Mouse (Mus musculus): Measurements from ENCODE around the gene Ethe1. TPM values are rescaled to one million over a fixed set of nuclear protein-coding genes. Genes with fewer than 3 reads are reported as not detected.

Gene Ethe1
- polyA plus RNA-seq, 1 experiment: 34.7 TPM

- Histone ChIP-seq H3K4me2 (ENCODE audit: low read depth) (peak overlapping the region; percentile 56), H3K27me3 (ENCODE audit: control insufficient read depth, insufficient read depth, insufficient read length) (no peaks in the 10 kb centered on the region), H3K36me3 (ENCODE audit: control insufficient read depth, insufficient read depth) (no peaks in the 10 kb centered on the region), H3ac (ENCODE audit: control insufficient read depth, insufficient read length) (no peak overlapping the region), H3K4me3 (no peak overlapping the region), H3K79me2 (ENCODE audit: control insufficient read depth, insufficient read depth) (no peaks in the 10 kb centered on the region)
- TF ChIP-seq MYOG (IDR thresholded peaks at IDR 0.05; ENCODE audit: control insufficient read depth in 1 of 3, insufficient read depth in 1 of 3, insufficient read length in 2 of 3, low read depth in 2 of 3) (peak in 1 of 3 experiments; percentile 44), MYOD1 (IDR thresholded peaks at IDR 0.05; ENCODE audit: control insufficient read depth in 1 of 3, insufficient read length in 2 of 3, low read depth in 2 of 3) (peak in 2 of 3 experiments; percentile 40 to 49), MAX (IDR thresholded peaks at IDR 0.05; ENCODE audit: low read depth) (no peak), POLR2AphosphoS2 (IDR thresholded peaks at IDR 0.05; ENCODE audit: insufficient read length, low read depth) (no peak), E2F4 (IDR thresholded peaks at IDR 0.05; ENCODE audit: insufficient read depth) (no peak), USF1 (IDR thresholded peaks at IDR 0.05; ENCODE audit: low read depth) (no peak), CEBPB (IDR thresholded peaks at IDR 0.05; ENCODE audit: insufficient read depth, poor library complexity, severe bottlenecking) (no peak)
Observed at GRCm38 (mm10) chr7:24600941-24601597, 13.7 kb downstream of the Ethe1 start.

- no peaks in the 10 kb centered on the region for H3K36me3 ChIP-seq (ENCODE audit: control insufficient read depth, insufficient read depth)
- TF ChIP-seq MAX (IDR thresholded peaks at IDR 0.05; ENCODE audit: low read depth) (no peak), POLR2A (IDR thresholded peaks at IDR 0.05; ENCODE audit: insufficient read length, low read depth) (no peak), TCF12 (IDR thresholded peaks at IDR 0.05; ENCODE audit: insufficient read depth, poor library complexity, severe bottlenecking) (no peak), CEBPB (IDR thresholded peaks at IDR 0.05; ENCODE audit: insufficient read depth, poor library complexity, severe bottlenecking) (no peak), MYOD1 (IDR thresholded peaks at IDR 0.05; ENCODE audit: control insufficient read depth in 1 of 3, insufficient read length in 2 of 3, low read depth in 2 of 3) (no peak), SRF (IDR thresholded peaks at IDR 0.05; ENCODE audit: control insufficient read depth, insufficient read length, low read depth) (no peak), MYOG (IDR thresholded peaks at IDR 0.05; ENCODE audit: control insufficient read depth in 1 of 3, insufficient read depth in 1 of 3, insufficient read length in 2 of 3, low read depth in 2 of 3) (no peak), POLR2AphosphoS2 (IDR thresholded peaks at IDR 0.05; ENCODE audit: insufficient read length, low read depth) (no peak), USF1 (IDR thresholded peaks at IDR 0.05; ENCODE audit: low read depth) (no peak), TCF3 (IDR thresholded peaks at IDR 0.05; ENCODE audit: insufficient read length, low read depth) (no peak), REST (IDR thresholded peaks at IDR 0.05; ENCODE audit: insufficient read depth, insufficient read length) (no peak), E2F4 (IDR thresholded peaks at IDR 0.05; ENCODE audit: insufficient read depth) (no peak)
Observed at GRCm38 (mm10) chr7:24605561-24605960, 18.2 kb downstream of the Ethe1 start.

GRCm38 (mm10) chr7:24606046-24606445 lies 18.7 kb downstream of the Ethe1 start:
- H3K79me2 ChIP-seq (ENCODE audit: control insufficient read depth, insufficient read depth): no peaks in the 10 kb centered on the region
- TF ChIP-seq TCF12 (IDR thresholded peaks at IDR 0.05; ENCODE audit: insufficient read depth, poor library complexity, severe bottlenecking) (no peak), TCF3 (IDR thresholded peaks at IDR 0.05; ENCODE audit: insufficient read length, low read depth) (no peak), MAX (IDR thresholded peaks at IDR 0.05; ENCODE audit: low read depth) (no peak), E2F4 (IDR thresholded peaks at IDR 0.05; ENCODE audit: insufficient read depth) (no peak), SRF (IDR thresholded peaks at IDR 0.05; ENCODE audit: control insufficient read depth, insufficient read length, low read depth) (no peak), USF1 (IDR thresholded peaks at IDR 0.05; ENCODE audit: low read depth) (no peak), POLR2A (IDR thresholded peaks at IDR 0.05; ENCODE audit: insufficient read length, low read depth) (no peak), MYOG (IDR thresholded peaks at IDR 0.05; ENCODE audit: control insufficient read depth in 1 of 3, insufficient read depth in 1 of 3, insufficient read length in 2 of 3, low read depth in 2 of 3) (no peak), CEBPB (IDR thresholded peaks at IDR 0.05; ENCODE audit: insufficient read depth, poor library complexity, severe bottlenecking) (no peak), POLR2AphosphoS2 (IDR thresholded peaks at IDR 0.05; ENCODE audit: insufficient read length, low read depth) (no peak), MYOD1 (IDR thresholded peaks at IDR 0.05; ENCODE audit: control insufficient read depth in 1 of 3, insufficient read length in 2 of 3, low read depth in 2 of 3) (no peak), REST (IDR thresholded peaks at IDR 0.05; ENCODE audit: insufficient read depth, insufficient read length) (no peak)
- H3K4me2 ChIP-seq (ENCODE audit: low read depth): no peak overlapping the region
- H3K36me3 ChIP-seq (ENCODE audit: control insufficient read depth, insufficient read depth): no peaks in the 10 kb centered on the region
- no peak overlapping the region for H3K4me3 ChIP-seq
- no peaks in the 10 kb centered on the region for H3K27me3 ChIP-seq (ENCODE audit: control insufficient read depth, insufficient read depth, insufficient read length)
- no peak overlapping the region for H3ac ChIP-seq (ENCODE audit: control insufficient read depth, insufficient read length)

More at GRCm38 (mm10) chr7:24605561-24605960, 18.2 kb downstream of the Ethe1 start:
- Histone ChIP-seq H3K27me3 (ENCODE audit: control insufficient read depth, insufficient read depth, insufficient read length) (no peaks in the 10 kb centered on the region), H3K79me2 (ENCODE audit: control insufficient read depth, insufficient read depth) (no peaks in the 10 kb centered on the region), H3ac (ENCODE audit: control insufficient read depth, insufficient read length) (no peak overlapping the region), H3K4me3 (no peak overlapping the region), H3K4me2 (ENCODE audit: low read depth) (no peak overlapping the region)

GRCm38 (mm10) chr7:24608017-24608416 lies 20.7 kb downstream of the Ethe1 start:
- no peak overlapping the region for H3ac ChIP-seq (ENCODE audit: control insufficient read depth, insufficient read length)
- no peaks in the 10 kb centered on the region for H3K27me3 ChIP-seq (ENCODE audit: control insufficient read depth, insufficient read depth, insufficient read length)
- H3K4me2 ChIP-seq (ENCODE audit: low read depth): peak overlapping the region; percentile 42
- no peaks in the 10 kb centered on the region for H3K79me2 ChIP-seq (ENCODE audit: control insufficient read depth, insufficient read depth)
- peak overlapping the region; percentile 6 for H3K4me3 ChIP-seq
- H3K36me3 ChIP-seq (ENCODE audit: control insufficient read depth, insufficient read depth): no peaks in the 10 kb centered on the region
- TF ChIP-seq REST (IDR thresholded peaks at IDR 0.05; ENCODE audit: insufficient read depth, insufficient read length): no peak
- no peak for TF ChIP-seq MYOD1 (IDR thresholded peaks at IDR 0.05; ENCODE audit: control insufficient read depth in 1 of 3, insufficient read length in 2 of 3, low read depth in 2 of 3)
- TF ChIP-seq TCF12 (IDR thresholded peaks at IDR 0.05; ENCODE audit: insufficient read depth, poor library complexity, severe bottlenecking): no peak
- no peak for TF ChIP-seq CEBPB (IDR thresholded peaks at IDR 0.05; ENCODE audit: insufficient read depth, poor library complexity, severe bottlenecking)
- TF ChIP-seq TCF3 (IDR thresholded peaks at IDR 0.05; ENCODE audit: insufficient read length, low read depth): no peak
- TF ChIP-seq E2F4 (IDR thresholded peaks at IDR 0.05; ENCODE audit: insufficient read depth): no peak
- TF ChIP-seq POLR2A (IDR thresholded peaks at IDR 0.05; ENCODE audit: insufficient read length, low read depth): no peak

All from myocyte (in vitro differentiated cells).